Mouse (Mus musculus) large intestine, adult 2 months (tissue): Measurements from ENCODE around the gene Map4k3. TPM values are rescaled to one million over a fixed set of nuclear protein-coding genes. Genes with fewer than 3 reads are reported as not detected.
"Not testable (repeated sequence)": the region's sequence is repeated elsewhere in the genome, so short reads cannot be mapped to it uniquely, and the experiment has no call there.

Source experiments
- DNase-seq: peaks from one replicate; pipeline ENCODE4 v3.0.0-alpha.2; 2012; ENCODE audit warnings: low read depth, low spot score
- WGBS: fragments of 180-500 bp; shearing (Covaris S2); methylation state at CpG from one replicate; pipeline ENCODE4 v1.1.7; 2018; 5-methylcytosine and 5-hydroxymethylcytosine counted together
- polyA plus RNA-seq: library from polyadenylated mRNA; depleted of rRNA; stranded (reverse); fragments of >200 nt; gene quantifications from 2 replicates; pipeline ENCODE4 v1.2.3, GENCODE M21; 2012; rRNA removed

Gene Map4k3
- 10.6 and 12.6 TPM in 2 replicates for polyA plus RNA-seq

GRCm38 (mm10) chr17:80728062-80728858, at the start of gene Map4k3:
Gene Map4k3, minus strand, starts transcription at chr17:80728485.
- peak; percentile 97 for DNase-seq
- WGBS = under 1% methylated on average over 64 of the region's 64 CpGs

GRCm38 (mm10) chr17:80777581-80777980, 49.3 kb upstream of the Map4k3 start:
- no peak for DNase-seq
- WGBS = 95% methylated on average over 1 of the region's 1 CpGs

GRCm38 (mm10) chr17:80775178-80775788, 47.0 kb upstream of the Map4k3 start:
- 71% methylated on average over 8 of the region's 8 CpGs for WGBS
- DNase-seq = no peak

- whole genome bisulfite sequencing = 35% methylated on average over 14 of the region's 14 CpGs
- DNase-seq = no peak
These were observed 44.5 kb upstream of the Map4k3 start for GRCm38 (mm10) chr17:80772545-80773453.

GRCm38 (mm10) chr17:80770065-80770464, 41.8 kb upstream of the Map4k3 start:
- no peak for DNase-seq
- 89% methylated on average over 1 of the region's 1 CpGs for WGBS

- DNase-seq = no peak
- 25% methylated on average over 2 of the region's 2 CpGs for WGBS
These were observed 36.9 kb upstream of the Map4k3 start for GRCm38 (mm10) chr17:80765204-80765603.

GRCm38 (mm10) chr17:80763065-80763681, 34.9 kb upstream of the Map4k3 start:
- DNase-seq = no peak
- WGBS = 71% methylated on average over 11 of the region's 11 CpGs

GRCm38 (mm10) chr17:80762391-80763040, 34.2 kb upstream of the Map4k3 start:
- WGBS = 75% methylated on average over 9 of the region's 9 CpGs
- DNase-seq = no peak

GRCm38 (mm10) chr17:80761191-80761590, 32.9 kb upstream of the Map4k3 start:
- not testable (repeated sequence) for DNase-seq
- 92% methylated on average over 8 of the region's 8 CpGs for WGBS

GRCm38 (mm10) chr17:80760344-80761145, 32.3 kb upstream of the Map4k3 start:
- WGBS = 94% methylated on average over 16 of the region's 16 CpGs
- no peak for DNase-seq

GRCm38 (mm10) chr17:80756043-80756442, 27.8 kb upstream of the Map4k3 start:
- 73% methylated on average over 5 of the region's 5 CpGs for WGBS

GRCm38 (mm10) chr17:80755076-80755871, 27.0 kb upstream of the Map4k3 start:
- WGBS = 45% methylated on average over 9 of the region's 9 CpGs
- DNase-seq = no peak

More at GRCm38 (mm10) chr17:80756043-80756442, 27.8 kb upstream of the Map4k3 start:
- no peak for DNase-seq

- WGBS = 15% methylated on average over 8 of the region's 8 CpGs
These were observed 26.3 kb upstream of the Map4k3 start for GRCm38 (mm10) chr17:80754589-80754988.

GRCm38 (mm10) chr17:80752466-80752865, 24.2 kb upstream of the Map4k3 start:
- 37% methylated on average over 1 of the region's 1 CpGs for WGBS
- no peak for DNase-seq

More at GRCm38 (mm10) chr17:80754589-80754988, 26.3 kb upstream of the Map4k3 start:
- DNase-seq = no peak

- no peak for DNase-seq
- WGBS = 82% methylated on average over 5 of the region's 5 CpGs
These were observed 11.1 kb upstream of the Map4k3 start for GRCm38 (mm10) chr17:80739421-80739820.

GRCm38 (mm10) chr17:80734700-80735099, 6.4 kb upstream of the Map4k3 start:
- WGBS = 83% methylated on average over 6 of the region's 6 CpGs
- DNase-seq = no peak

GRCm38 (mm10) chr17:80733121-80733800, 5.0 kb upstream of the Map4k3 start:
- 91% methylated on average over 12 of the region's 12 CpGs for WGBS
- DNase-seq = no peak
